Mouse (Mus musculus): ENCODE measurements around the gene Reps2. TPM values are rescaled to one million over a fixed set of nuclear protein-coding genes. Genes with fewer than 3 reads are reported as not detected.

Reps2 gene
- polyA plus RNA-seq, 1 experiment from 2014 or later, result 4.3 TPM

DNA sequence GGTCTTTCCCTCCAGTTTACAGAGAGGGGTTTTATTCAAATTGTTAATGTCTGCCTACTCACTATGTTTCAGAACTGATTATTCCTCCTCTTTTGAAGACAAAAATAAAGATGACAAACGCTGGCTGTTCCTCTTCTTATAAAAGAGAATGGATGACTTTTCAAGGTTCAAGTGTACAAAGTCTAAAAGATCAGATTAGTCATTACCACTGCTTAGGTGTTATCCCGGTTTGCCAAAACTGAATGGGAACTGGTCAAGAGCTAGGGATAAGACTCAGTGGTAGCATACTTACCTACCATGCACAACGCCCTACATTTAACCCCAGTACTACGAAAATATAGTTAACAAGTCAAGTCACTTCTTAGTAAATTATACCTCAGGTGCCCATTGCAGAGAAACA, 77.9 kb downstream of the Reps2 start:
- no peak for DNase-seq
- Histone ChIP-seq H3K9me3 (ENCODE audit: control insufficient read depth, low read length) (no peaks in the 10 kb centered on the region), H3K4me3 (replicated peaks; ENCODE audit: low read depth, low read length) (no peak overlapping the region), H3K27me3 (ENCODE audit: control insufficient read depth, insufficient read depth, low read length) (no peaks in the 10 kb centered on the region), H3K27ac (replicated peaks; ENCODE audit: low read depth, low read length) (no peak overlapping the region), H3K9ac (replicated peaks; ENCODE audit: low read length) (no peak overlapping the region), H3K4me1 (ENCODE audit: control insufficient read depth, insufficient read depth, low read length) (no peaks in the 10 kb centered on the region), H3K4me2 (ENCODE audit: low read length) (no peak overlapping the region), H3K36me3 (ENCODE audit: control insufficient read depth, insufficient read depth, low read length) (no peaks in the 10 kb centered on the region)
- 92% methylated on average over 4 of the region's 4 CpGs for WGBS
- ATAC-seq (ENCODE audit: low FRiP score, low TSS enrichment), result no peak

DNA sequence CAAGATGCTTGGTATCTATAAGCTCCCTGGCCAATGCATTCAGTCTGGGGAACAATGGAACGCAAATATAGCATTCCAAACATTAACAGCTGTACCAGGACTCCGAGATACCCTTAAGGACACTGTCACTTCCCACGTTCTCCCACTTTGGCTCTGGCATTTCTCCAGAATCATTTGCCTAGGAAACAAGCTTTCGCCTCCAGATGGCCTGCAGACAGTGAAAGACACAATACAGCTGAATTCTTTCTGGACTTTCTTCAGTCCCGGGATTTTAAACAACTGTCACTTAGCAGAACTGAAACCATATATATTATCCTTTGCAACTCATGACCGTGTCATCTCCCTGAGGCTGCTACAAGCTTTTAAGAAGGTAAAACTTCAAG, 87.0 kb downstream of the Reps2 start:
- H3K4me3 ChIP-seq (replicated peaks; ENCODE audit: low read depth, low read length), result no peak overlapping the region
- H3K27ac ChIP-seq (replicated peaks; ENCODE audit: low read depth, low read length), result no peak overlapping the region
- peak; percentile 33 for DNase-seq
- no peaks in the 10 kb centered on the region for H3K36me3 ChIP-seq (ENCODE audit: control insufficient read depth, insufficient read depth, low read length)
- H3K4me2 ChIP-seq (ENCODE audit: low read length), result no peak overlapping the region
- no peak overlapping the region for H3K9ac ChIP-seq (replicated peaks; ENCODE audit: low read length)
- H3K27me3 ChIP-seq (ENCODE audit: control insufficient read depth, insufficient read depth, low read length), result 0 out of 2 replicates have a peak, but pooled peaks cover 4% of the 10 kb centered on the region
- no peaks in the 10 kb centered on the region for H3K9me3 ChIP-seq (ENCODE audit: control insufficient read depth, low read length)
- 58% methylated on average over 6 of the region's 6 CpGs for WGBS
- no peak for ATAC-seq (ENCODE audit: low FRiP score, low TSS enrichment)
- no peaks in the 10 kb centered on the region for H3K4me1 ChIP-seq (ENCODE audit: control insufficient read depth, insufficient read depth, low read length)

DNA sequence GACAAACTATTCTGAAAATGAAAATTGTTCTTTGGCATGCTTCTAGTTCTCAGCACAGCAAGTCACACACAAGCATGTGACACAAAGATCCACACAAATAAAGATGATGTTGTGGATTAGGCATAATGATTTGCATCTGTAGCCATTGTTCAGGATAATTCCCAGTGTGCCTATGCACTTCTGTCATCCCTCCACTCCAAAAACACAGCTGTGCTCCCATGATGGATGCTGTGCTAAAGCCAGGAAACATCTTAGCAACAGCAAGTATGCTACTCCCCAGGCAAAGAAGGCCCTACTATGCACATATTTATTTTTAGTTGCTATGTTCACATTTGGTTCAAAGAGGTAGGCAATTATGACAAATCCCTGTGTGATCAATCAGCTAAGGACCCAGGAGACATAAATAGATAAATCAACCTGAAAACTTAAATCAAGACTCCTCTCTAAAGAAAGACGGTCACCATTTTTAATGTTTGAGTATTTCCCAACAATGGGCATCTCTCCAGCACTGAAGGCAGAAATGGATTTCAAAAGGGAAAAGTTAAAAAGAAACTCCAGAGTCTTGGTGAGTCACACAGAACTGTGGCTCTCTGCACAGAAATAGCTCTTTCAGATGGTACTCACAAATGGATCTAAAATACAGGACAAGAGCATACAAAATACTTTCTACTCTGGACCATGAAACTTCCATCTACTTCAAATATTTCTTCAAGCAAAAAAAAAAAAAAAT, 87.6 kb downstream of the Reps2 start:
- H3K4me3 ChIP-seq (replicated peaks; ENCODE audit: low read depth, low read length), result no peak overlapping the region
- DNase-seq (no peak), ATAC-seq (ENCODE audit: low FRiP score, low TSS enrichment) (no peak)
- H3K27ac ChIP-seq (replicated peaks; ENCODE audit: low read depth, low read length), result no peak overlapping the region
- no peak overlapping the region for H3K9ac ChIP-seq (replicated peaks; ENCODE audit: low read length)
- H3K4me1 ChIP-seq (ENCODE audit: control insufficient read depth, insufficient read depth, low read length), result no peaks in the 10 kb centered on the region
- no peak overlapping the region for H3K4me2 ChIP-seq (ENCODE audit: low read length)
- no peaks in the 10 kb centered on the region for H3K9me3 ChIP-seq (ENCODE audit: control insufficient read depth, low read length)
- WGBS, result 73% methylated on average over 1 of the region's 1 CpGs
- H3K36me3 ChIP-seq (ENCODE audit: control insufficient read depth, insufficient read depth, low read length), result no peaks in the 10 kb centered on the region
- 0 out of 2 replicates have a peak, but pooled peaks cover 5% of the 10 kb centered on the region for H3K27me3 ChIP-seq (ENCODE audit: control insufficient read depth, insufficient read depth, low read length)

DNA sequence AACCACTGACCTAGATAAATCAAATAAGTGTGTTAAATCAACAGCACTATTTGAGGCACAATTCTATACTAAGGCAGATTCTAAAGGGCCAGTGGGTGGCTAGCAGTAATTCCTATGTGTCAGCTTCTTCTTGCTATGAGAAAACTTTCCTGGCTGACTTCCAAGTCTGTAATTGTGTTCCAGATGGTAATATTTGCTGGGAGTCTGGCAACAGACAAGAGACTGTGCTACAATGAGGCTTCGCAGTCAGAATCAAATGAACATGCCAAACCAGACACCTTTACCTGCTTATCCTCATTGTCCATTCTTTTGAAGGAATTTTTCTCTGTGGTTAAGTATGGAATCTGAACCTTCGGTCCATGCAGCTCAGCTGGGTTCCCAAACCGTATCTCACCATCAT, 88.9 kb downstream of the Reps2 start:
- H3K9ac ChIP-seq (replicated peaks; ENCODE audit: low read length), result no peak overlapping the region
- H3K9me3 ChIP-seq (ENCODE audit: control insufficient read depth, low read length), result no peaks in the 10 kb centered on the region
- H3K27me3 ChIP-seq (ENCODE audit: control insufficient read depth, insufficient read depth, low read length), result 0 out of 2 replicates have a peak, but pooled peaks cover 5% of the 10 kb centered on the region
- H3K4me1 ChIP-seq (ENCODE audit: control insufficient read depth, insufficient read depth, low read length), result no peaks in the 10 kb centered on the region
- DNase-seq, result peak; percentile 52
- 70% methylated on average over 3 of the region's 3 CpGs for WGBS
- no peak overlapping the region for H3K4me3 ChIP-seq (replicated peaks; ENCODE audit: low read depth, low read length)
- no peak for ATAC-seq (ENCODE audit: low FRiP score, low TSS enrichment)
- no peaks in the 10 kb centered on the region for H3K36me3 ChIP-seq (ENCODE audit: control insufficient read depth, insufficient read depth, low read length)
- no peak overlapping the region for H3K4me2 ChIP-seq (ENCODE audit: low read length)
- no peak overlapping the region for H3K27ac ChIP-seq (replicated peaks; ENCODE audit: low read depth, low read length)

DNA sequence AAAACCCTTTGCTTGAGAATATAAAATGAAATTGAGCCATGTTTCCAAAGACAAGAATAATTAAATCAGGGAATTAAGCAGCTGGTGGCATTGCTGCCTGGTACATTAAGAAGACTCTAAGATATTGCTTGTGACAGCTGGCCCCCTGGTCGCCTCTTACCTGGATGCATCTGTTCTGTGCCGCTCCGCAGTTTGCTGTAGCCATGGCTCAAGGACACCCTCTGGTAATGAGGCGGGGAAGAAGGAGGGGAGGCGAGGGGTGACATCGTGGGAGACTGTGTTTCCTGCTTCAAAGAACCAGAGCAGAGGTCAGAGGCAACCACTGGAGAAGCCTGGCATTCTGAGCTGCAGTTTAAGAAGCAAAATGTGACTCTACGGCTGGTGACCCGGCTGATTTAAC, 91.1 kb downstream of the Reps2 start:
- 43% methylated on average over 8 of the region's 8 CpGs for WGBS
- no peak for ATAC-seq (ENCODE audit: low FRiP score, low TSS enrichment)
- DNase-seq, result peak; percentile 10
- Histone ChIP-seq H3K9ac (replicated peaks; ENCODE audit: low read length) (no peak overlapping the region), H3K27ac (replicated peaks; ENCODE audit: low read depth, low read length) (0 out of 2 replicates have a peak overlapping the region, but pooled peaks have one; percentile 41), H3K4me3 (replicated peaks; ENCODE audit: low read depth, low read length) (no peak overlapping the region), H3K4me2 (ENCODE audit: low read length) (no peak overlapping the region), H3K27me3 (ENCODE audit: control insufficient read depth, insufficient read depth, low read length) (0 out of 2 replicates have a peak, but pooled peaks cover 5% of the 10 kb centered on the region), H3K36me3 (ENCODE audit: control insufficient read depth, insufficient read depth, low read length) (no peaks in the 10 kb centered on the region), H3K9me3 (ENCODE audit: control insufficient read depth, low read length) (no peaks in the 10 kb centered on the region), H3K4me1 (ENCODE audit: control insufficient read depth, insufficient read depth, low read length) (no peaks in the 10 kb centered on the region)

DNA sequence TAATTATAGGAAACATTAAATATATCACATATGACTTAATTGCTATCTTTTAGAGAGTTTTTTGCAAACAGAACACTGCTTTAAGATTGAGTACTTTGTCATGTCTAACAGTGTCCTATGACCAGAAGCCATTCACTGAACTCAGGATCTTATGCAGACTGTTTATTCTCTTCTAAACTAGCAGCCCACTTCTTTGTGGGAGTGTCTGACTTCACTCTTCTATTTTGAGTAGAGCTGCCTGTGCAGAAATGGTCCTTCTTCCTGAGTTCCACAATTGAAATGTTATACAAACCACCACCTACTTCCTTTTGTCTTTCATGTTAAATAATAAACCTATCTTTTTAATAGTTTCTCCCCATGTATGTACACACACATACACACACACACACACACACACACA, 98.4 kb downstream of the Reps2 start:
- no peak overlapping the region for H3K27ac ChIP-seq (replicated peaks; ENCODE audit: low read depth, low read length)
- H3K4me3 ChIP-seq (replicated peaks; ENCODE audit: low read depth, low read length), result no peak overlapping the region
- DNase-seq (no peak), ATAC-seq (ENCODE audit: low FRiP score, low TSS enrichment) (no peak)
- no peaks in the 10 kb centered on the region; the same call in 1 of the 2 replicates for H3K27me3 ChIP-seq (ENCODE audit: control insufficient read depth, insufficient read depth, low read length)
- H3K9me3 ChIP-seq (ENCODE audit: control insufficient read depth, low read length), result no peaks in the 10 kb centered on the region
- H3K36me3 ChIP-seq (ENCODE audit: control insufficient read depth, insufficient read depth, low read length), result no peaks in the 10 kb centered on the region
- H3K4me2 ChIP-seq (ENCODE audit: low read length), result no peak overlapping the region
- H3K4me1 ChIP-seq (ENCODE audit: control insufficient read depth, insufficient read depth, low read length), result no peaks in the 10 kb centered on the region
- no peak overlapping the region for H3K9ac ChIP-seq (replicated peaks; ENCODE audit: low read length)

DNA sequence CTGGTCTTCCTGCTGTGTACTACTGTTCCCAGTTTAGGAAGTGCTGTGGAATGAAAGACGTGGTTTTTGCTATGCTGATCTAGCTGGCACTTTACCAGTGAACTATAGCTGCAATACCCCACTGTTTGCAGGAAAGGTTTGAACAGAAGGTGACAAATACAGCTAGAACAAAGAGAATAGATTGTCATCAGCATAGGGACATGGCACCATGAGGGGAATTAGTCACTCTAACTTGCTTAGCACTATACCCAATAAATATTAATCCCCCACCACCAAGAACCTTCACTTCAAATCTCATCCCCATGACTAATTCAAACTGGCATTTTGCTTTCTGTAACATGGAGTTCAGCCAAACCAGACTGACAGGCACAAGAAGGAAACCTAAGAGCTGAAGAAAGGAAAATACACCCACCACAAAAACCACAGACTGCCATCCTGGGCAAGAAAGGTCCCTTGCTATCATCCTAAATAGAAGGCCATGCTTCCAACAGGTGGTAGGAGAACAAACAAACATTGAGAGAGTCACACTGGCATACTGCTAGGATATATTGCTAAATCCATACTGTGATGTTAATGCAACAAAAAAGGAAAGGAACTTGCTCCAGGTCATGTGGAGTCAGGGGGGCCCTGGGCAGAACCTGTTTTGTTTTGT, 100.7 kb downstream of the Reps2 start:
- H3K4me2 ChIP-seq (ENCODE audit: low read length), result no peak overlapping the region
- ATAC-seq (ENCODE audit: low FRiP score, low TSS enrichment), result peak; percentile 31; the same call in 1 of the 2 replicates
- H3K4me3 ChIP-seq (replicated peaks; ENCODE audit: low read depth, low read length), result no peak overlapping the region
- peak; percentile 29 for DNase-seq
- 42% methylated on average over 1 of the region's 1 CpGs for WGBS
- H3K9me3 ChIP-seq (ENCODE audit: control insufficient read depth, low read length), result no peaks in the 10 kb centered on the region
- H3K36me3 ChIP-seq (ENCODE audit: control insufficient read depth, insufficient read depth, low read length), result no peaks in the 10 kb centered on the region
- H3K27me3 ChIP-seq (ENCODE audit: control insufficient read depth, insufficient read depth, low read length), result no peaks in the 10 kb centered on the region; the same call in 1 of the 2 replicates
- no peak overlapping the region for H3K9ac ChIP-seq (replicated peaks; ENCODE audit: low read length)
- H3K27ac ChIP-seq (replicated peaks; ENCODE audit: low read depth, low read length), result no peak overlapping the region
- no peaks in the 10 kb centered on the region for H3K4me1 ChIP-seq (ENCODE audit: control insufficient read depth, insufficient read depth, low read length)

DNA sequence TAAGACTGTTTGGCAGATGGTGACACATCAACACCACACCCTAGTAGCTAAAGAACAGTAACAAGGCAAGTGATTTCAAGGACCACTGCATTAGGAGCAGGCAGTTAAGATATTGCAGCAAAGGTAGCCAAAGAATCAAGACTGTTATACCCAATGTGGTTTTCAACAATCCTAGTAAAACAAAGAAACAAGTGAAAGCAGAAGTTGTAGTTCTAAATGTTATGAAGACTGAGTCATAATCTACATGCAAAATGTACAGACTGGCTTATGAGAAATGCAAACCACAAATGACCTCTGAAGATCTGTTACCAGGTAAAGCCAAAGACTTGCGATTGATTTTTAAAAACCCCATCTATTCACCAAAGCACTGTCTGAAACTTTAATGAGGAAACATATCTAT, 101.5 kb downstream of the Reps2 start:
- H3K4me3 ChIP-seq (replicated peaks; ENCODE audit: low read depth, low read length), result no peak overlapping the region
- no peaks in the 10 kb centered on the region for H3K9me3 ChIP-seq (ENCODE audit: control insufficient read depth, low read length)
- H3K36me3 ChIP-seq (ENCODE audit: control insufficient read depth, insufficient read depth, low read length), result no peaks in the 10 kb centered on the region
- WGBS, result 91% methylated on average over 1 of the region's 1 CpGs
- H3K27me3 ChIP-seq (ENCODE audit: control insufficient read depth, insufficient read depth, low read length), result no peaks in the 10 kb centered on the region; the same call in 1 of the 2 replicates
- no peaks in the 10 kb centered on the region for H3K4me1 ChIP-seq (ENCODE audit: control insufficient read depth, insufficient read depth, low read length)
- H3K4me2 ChIP-seq (ENCODE audit: low read length), result no peak overlapping the region
- H3K9ac ChIP-seq (replicated peaks; ENCODE audit: low read length), result no peak overlapping the region
- ATAC-seq (ENCODE audit: low FRiP score, low TSS enrichment) (no peak), DNase-seq (no peak)
- no peak overlapping the region for H3K27ac ChIP-seq (replicated peaks; ENCODE audit: low read depth, low read length)

DNA sequence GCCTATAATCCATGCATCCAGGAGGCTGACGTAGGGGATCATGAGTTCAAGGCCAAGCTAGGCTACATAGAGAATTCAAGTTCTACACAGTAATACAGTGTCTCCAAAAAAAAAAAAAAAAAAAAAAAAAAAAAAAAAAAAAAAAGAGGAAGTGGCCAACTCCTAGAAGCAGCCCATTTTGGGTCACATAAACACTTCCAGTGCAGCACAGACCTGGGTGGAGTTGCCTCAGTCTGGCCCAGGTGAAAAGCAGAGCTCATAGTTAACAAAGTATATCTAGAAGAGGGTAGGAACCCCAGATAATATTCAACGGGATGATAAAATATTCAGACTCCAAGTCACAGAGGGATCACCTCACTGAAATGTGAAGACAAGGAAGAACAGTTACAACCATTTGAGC, 112.4 kb downstream of the Reps2 start:
- Histone ChIP-seq H3K4me3 (replicated peaks; ENCODE audit: low read depth, low read length) (no peak overlapping the region), H3K4me2 (ENCODE audit: low read length) (no peak overlapping the region), H3K9ac (replicated peaks; ENCODE audit: low read length) (no peak overlapping the region), H3K4me1 (ENCODE audit: control insufficient read depth, insufficient read depth, low read length) (no peaks in the 10 kb centered on the region), H3K27ac (replicated peaks; ENCODE audit: low read depth, low read length) (no peak overlapping the region), H3K27me3 (ENCODE audit: control insufficient read depth, insufficient read depth, low read length) (0 out of 2 replicates have a peak, but pooled peaks cover 10% of the 10 kb centered on the region), H3K36me3 (ENCODE audit: control insufficient read depth, insufficient read depth, low read length) (no peaks in the 10 kb centered on the region), H3K9me3 (ENCODE audit: control insufficient read depth, low read length) (no peaks in the 10 kb centered on the region)
- 89% methylated on average over 2 of the region's 2 CpGs for WGBS
- no peak for DNase-seq
- no peak for ATAC-seq (ENCODE audit: low FRiP score, low TSS enrichment)
